Mouse (Mus musculus) megakaryocyte progenitor cell, adult 5-6 weeks (primary cell): ENCODE measurements around the gene B3gat3. TPM values are rescaled to one million over a fixed set of nuclear protein-coding genes. Genes with fewer than 3 reads are reported as not detected.

ENCODE experiments used
- ATAC-seq: replicated peaks from 2 replicates; pipeline ENCODE4 v1.8.0; 2016; ENCODE audit warnings: mild to moderate bottlenecking, moderate TSS enrichment, inconsistent platforms; ENCODE audit not compliant: poor library complexity
- total RNA-seq, 2 experiments: library from RNA; stranded (forward) in 1 of 2; stranded (reverse) in 1 of 2; fragments of 157-497, 149-512 nt in 1 of 2; fragments of 200-1000 nt in 1 of 2; gene quantifications; 2 replicates each; pipeline versions ENCODE4 v1.2.3 to v1.2.4; 2015 to 2017

Gene B3gat3
- total RNA-seq, 2 experiments from 2014 or later: 12.7 to 21.6 TPM

DNA sequence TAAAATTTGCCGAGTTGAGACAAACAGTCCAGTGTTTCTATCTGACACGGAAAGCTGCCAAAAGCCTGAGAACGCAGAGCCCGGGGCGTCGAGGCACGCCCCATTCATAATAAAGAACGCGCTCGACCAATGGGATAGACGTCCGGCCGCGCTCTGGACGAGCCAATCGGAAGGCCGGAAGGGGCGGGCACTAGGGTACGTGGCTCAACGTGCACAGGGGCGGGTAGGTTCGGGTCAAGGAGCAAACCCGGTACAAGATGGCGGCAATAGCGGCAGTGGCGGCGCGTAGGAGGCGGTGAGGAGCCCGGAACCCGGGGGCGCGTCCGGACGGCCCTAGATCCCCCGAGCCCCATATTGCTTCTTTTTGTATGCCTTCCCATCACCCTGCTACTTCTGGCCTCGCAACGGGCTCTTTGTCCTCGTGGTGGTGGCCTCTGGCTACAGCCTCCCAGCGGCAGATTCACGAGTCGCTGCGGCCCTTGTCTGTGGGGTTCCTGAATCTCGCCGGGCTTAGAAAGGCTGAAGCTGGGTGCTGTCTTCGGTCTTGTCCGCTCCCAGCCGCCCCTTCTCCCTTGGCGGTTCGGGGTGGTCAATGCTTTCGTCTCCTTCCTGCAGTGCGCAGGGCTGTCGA is 22.2 kb upstream of the B3gat3 start, which contains the start of gene Ganab:
Gene Ganab (plus strand): TSS at position 207 of the 631 bp plus-strand sequence.
- peak; percentile 96 for ATAC-seq

DNA sequence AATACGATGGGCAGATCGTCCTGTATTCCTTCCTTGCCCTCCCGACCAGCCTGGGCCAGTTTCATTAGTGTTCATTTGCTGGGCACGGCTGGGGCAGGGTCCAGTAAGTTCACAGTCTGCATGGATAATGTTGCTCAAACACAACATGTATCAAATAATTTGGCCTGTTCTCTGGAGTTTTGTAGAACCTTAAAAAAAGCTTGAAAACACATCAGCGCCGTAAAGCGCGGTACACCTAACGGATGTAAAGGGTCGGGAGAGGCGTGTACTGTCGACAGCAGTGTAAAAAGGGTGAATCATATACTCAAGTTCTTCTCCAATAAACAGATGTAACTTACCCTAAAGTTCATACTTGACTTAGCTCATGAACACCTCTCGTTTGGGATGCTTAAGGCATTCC is 21.6 kb upstream of the B3gat3 start:
- ATAC-seq: peak; percentile 22; the same call in 1 of the 2 replicates

DNA sequence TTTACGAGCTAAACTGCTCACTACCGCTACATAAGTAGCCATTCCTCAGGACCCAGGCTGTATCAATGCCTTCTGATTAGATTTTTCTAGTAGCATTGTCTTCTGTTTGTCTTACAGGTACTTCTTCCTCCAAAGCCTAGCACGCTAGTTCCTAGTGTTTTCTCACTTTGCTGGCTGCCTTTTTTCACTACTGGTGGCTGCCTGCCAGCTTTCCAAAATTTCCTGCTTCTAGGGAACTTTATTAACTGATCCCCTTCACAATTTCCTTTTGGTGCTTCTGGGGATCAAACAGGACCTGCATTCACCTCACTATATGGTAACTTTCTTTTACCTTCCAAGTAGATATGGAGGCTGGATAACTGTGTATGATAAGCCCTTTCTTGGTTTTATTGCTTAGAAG is 21.1 kb upstream of the B3gat3 start:
- ATAC-seq: no peak

DNA sequence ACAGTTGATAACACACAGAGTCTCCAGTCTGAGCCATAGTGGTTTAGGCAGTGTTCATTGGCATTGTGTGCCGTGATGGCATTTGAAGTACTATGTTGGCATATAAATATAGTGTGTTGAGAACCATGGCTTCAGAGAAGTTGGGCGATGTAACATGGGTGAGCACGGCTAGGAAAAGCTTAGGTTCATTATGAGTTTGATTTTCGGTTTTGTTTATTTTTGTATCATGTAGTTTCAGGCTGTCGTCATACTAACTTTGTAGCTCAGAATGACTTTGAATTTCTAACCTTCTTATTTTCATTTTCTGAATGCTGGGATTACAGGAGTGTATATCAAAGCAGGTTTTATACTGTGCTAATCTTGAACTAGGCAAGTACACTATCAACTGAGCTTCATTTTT is 16.8 kb upstream of the B3gat3 start:
- no peak for ATAC-seq

DNA sequence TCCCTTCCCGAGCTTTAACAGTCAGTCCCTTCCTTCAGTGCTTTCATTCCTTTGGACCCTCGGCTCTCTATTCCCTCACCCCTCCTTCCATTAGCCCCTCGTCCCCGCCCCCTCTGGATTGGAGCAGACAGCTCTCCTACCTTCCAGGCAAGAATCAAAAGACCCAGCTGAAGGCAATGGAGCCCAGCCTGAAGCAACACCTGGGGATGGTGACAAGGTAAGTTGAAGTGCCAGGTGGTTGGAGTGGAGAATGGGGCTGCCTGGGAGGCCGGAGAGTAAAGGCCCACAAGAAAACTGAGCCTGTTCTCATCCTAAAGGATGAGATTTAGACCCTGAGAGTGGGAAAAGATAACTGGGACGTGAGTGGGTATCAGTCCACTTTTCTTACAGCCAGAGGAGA is 11.6 kb upstream of the B3gat3 start:
- no peak for ATAC-seq

DNA sequence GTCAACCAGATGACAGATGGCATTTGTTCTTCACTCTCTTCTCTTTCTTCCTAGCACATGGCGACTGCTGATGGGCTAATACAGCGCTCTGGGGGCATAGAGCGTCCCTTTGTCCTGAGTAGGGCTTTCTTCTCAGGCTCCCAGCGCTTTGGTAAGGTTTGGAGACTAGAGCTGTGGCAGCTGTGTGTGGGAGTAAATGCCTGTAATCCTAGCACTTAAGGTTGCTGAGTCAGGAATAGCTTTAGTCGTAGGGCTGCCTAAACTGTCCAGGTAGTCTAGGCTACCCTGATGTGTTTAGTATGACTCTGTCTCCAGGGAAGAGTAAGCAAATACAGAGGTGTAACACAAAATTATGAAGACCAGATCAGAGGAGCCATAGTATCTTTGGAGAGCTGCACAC is 8.4 kb upstream of the B3gat3 start:
- ATAC-seq: no peak

DNA sequence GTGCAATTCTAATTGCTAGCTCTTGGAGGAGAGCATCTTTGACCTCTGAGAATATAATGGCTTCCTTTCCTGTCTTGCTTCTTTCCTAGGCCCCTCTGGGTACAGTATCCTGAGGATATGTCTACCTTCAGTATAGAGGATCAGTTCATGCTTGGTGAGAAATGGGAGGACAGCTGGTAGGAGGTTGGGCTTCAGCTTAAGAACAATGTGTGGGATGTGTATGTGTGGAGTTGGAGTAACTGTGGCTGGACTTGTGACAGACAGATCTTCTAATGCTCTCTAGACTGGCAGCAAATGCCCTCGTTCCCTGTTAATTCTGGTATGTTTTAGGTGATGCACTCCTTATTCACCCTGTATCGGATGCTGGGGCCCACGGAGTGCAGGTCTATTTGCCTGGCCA is 6.0 kb upstream of the B3gat3 start:
- no peak for ATAC-seq

DNA sequence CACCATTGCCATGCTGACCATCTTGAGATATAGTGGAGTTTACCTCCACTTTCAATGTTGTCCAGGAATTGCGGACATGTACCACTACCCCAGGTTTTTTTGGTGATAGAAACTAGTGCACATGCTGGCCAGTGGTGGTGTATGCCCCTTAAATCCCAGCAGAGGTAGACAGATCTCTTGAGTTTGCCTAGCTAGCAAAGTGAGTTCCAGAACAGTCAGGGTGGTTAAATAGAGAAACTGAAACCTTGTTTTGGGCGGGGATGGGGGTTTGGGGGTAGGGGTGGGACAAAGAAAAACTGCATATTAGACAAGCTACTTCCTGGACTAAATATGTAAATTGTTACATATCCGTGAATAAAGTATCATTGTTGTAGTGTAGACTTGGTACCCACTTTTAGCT is 1.2 kb upstream of the B3gat3 start:
- no peak for ATAC-seq

DNA sequence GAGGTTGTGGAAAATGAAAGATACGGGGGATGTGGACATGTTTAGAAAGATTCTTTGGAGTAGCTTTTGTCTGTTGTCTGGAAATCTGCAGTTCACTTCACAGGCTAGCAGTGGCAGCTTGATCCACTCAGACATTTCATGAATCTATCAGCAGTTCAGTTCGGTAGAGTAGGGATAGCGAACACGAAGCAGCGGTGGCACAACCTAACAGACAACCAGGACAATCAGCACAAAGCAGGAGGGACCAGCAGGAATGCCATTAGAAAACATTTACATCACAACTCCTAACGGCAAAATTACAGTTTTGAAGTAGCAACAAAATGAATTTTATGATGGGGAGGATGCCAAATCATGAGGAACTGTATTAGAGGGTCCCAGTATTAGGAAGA is 496 bp upstream of the B3gat3 start:
- ATAC-seq: no peak

DNA sequence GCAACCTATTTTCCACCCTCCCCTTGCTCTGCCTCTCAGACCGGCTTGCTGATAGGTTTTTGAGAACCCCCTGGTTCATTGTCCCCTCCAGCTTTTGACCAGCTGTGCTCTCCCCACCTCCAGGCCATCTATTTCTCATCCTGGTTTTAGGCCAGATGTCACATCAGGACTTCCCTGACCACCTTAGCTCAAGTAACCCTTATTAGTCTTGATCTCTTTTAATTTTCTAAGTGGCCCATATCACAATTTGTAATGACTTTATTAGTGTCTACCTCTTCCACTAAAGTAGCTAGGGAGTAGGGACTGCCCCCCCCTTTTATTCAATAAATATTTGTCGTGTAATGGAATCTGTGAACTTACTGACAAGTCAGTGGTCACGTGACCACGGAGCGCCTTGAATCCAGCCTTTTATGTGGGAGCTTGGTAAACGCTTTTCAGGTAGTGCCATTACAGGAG is 690 bp downstream of the B3gat3 start:
- ATAC-seq: peak; percentile 10; the same call in 1 of the 2 replicates

DNA sequence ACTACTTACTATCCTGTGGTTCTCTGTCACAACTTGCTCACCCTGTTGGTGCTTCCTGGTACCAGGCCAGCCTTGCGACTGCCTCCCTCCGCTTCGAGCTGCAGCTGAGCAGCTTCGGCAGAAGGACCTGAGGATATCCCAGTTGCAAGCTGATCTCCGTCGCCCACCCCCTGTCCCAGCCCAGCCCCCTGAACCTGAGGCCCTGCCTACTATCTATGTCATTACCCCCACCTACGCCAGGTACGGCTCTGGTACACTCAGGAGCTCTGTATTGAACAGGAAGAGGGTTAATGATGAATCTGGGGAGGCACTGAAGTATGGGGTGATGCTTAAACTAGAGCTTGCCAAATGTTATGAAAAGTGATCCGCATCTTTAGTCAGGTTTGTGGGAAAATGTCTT is 1.6 kb downstream of the B3gat3 start:
- ATAC-seq: no peak

DNA sequence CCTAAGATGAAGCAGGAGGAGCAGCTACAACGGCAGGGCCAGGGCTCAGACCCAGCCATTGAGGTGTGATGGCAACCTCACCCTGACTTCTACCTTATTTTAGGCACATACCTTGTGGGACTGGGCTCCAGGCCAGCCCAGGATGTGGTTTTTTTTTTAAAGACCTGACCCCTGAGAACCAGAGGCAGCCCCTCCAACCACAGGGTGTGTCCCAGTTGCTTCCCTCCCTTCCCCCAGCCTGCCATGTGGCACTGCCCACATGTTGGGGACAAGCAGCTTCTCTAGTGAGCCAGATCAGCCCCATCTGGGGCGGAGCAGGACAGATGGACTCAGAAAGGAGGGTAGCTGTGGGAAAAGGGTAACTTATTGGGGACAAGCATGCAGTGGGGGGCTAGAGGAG is 6.6 kb downstream of the B3gat3 start:
- ATAC-seq: no peak

DNA sequence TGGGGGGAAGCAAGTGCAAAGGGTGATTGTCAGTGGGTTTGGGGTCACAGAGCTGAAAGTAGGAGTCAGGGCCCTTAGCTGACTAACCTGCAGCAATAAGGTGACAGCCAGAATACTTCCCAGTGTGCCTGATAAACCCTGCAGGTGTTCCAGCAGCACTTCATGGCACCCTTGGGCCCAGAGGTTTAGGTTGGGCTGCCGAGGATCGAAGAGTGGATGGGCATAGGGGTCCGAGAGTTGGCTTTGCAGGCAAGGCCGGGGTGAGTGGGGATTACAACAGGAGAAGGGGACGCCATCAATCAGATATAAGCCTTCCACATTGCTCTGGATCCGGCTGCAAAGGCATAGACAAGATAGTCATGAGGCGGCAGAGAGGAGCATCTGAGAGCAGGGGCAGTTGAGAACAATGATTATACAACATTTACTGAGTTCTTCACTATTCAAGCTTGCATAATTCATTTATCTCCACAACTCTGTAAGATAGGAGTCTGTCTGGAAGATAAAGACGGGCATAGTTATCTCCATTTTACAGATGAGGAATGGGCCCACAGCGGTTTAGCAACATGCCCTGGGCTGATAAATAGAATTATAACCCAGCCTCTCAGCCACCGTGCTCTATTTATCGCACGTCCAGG is 7.8 kb downstream of the B3gat3 start:
- peak; percentile 47 for ATAC-seq

DNA sequence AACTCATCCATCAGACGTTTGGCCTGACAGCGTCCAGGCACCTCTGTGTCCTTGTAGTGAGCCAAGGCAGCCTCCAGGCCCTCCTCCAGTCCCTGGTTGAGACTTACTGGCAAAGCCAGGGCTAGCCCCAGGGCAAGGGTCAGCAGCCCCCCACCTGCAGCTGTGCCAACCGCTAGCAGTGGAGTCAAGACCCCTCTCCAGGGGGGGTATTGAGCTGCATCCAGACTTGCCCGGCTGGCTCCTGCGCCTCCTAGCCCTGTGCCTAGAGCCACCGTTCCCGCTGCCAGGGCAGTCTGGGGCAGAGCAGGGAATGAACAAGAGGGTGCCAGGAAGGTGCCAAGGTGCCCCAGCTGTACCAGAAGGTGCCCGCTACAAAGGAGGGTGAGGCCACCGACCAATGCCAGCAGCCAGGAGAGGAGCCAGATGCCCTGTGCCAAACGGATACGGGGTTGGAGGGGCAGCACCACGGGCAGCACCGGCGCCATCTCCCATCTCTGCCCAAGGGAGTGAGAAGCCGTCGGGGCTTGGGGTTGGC is 8.6 kb downstream of the B3gat3 start:
- peak; percentile 37 for ATAC-seq

DNA sequence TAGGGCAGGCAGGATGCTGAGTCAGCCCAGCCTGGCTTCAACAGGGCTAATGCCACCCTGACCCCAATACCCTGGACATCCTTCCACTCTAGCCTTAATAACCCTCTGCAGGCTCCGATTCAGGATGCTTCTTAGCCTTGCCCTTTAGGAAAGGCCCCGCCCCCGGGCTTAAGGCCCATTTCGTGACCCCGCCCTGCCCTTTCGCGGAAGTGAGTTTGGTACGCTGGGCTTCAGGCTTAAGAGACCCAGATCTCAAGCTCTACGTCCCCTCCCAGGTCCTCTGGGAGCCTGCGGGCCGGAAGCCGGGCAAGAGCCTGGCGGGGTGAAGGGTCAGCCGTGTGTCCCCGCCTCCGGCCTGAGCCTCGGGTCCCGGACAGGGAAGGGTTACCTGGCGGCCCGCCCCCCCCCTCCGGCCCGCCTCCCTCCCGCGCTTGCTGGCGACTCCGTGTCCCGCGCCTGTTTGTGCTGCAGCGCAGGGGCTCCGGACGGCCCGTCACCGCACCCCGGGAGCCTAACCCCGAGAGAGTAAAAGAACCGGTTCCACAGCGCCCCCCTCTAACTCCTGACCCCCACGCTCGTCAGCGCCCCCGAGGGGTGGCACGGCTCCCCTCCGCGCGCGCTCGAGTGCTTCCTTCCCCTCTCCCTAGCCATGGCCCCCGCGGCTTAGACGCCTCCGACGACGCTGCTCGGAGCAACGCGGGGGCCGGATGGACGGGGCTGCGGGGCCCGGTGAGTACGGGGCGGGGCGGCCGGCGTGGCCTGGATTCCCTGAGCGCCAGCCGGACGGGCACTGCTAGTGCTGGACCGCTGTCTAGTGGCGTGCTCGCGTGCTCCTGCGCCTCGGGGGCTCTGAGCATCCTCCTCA is 9.3 kb downstream of the B3gat3 start, which contains the start of the genes Rom1 and Eml3:
Gene Rom1 (minus strand): TSS at position 133 of the 865 bp plus-strand sequence.
Gene Eml3 (plus strand): TSS at position 329 of the 865 bp plus-strand sequence.
- ATAC-seq: peak; percentile 68

DNA sequence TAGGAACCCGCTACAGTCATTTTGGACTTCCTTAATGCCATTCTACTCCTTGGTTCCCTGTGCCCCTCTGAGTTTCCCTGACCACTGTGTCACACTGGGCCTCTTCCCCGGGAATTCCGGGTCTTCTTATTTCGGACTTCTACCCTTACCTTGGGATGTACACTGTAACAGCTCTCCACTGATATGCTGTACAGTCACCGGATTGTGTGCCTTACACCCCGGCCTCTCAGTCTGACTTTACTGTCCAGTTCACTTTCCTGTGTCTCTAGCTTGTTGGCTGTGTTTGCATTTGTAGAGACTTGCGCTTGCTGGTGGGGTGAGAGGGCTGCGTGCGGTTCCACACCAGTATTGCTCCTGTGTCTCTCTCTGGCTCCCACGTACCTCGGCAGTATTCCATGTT is 9.9 kb downstream of the B3gat3 start:
- no peak for ATAC-seq

DNA sequence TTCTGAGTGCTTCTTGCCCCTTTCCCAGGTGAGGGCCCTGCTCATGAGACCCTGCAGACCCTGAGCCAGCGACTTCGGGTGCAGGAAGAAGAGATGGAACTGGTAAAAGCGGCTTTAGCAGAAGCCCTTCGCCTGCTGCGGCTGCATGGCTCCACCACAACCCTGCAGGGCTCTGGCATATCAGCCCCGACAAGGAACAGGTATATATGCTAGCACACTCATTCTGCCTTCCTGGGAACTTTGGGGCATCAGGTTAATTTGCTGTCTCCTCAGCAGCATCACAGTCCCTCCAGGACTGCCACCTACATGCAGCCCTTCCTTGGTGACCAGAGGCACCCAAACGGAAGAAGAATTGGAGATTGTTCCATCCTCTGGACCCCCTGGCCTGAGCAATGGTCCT is 10.6 kb downstream of the B3gat3 start:
- no peak for ATAC-seq

DNA sequence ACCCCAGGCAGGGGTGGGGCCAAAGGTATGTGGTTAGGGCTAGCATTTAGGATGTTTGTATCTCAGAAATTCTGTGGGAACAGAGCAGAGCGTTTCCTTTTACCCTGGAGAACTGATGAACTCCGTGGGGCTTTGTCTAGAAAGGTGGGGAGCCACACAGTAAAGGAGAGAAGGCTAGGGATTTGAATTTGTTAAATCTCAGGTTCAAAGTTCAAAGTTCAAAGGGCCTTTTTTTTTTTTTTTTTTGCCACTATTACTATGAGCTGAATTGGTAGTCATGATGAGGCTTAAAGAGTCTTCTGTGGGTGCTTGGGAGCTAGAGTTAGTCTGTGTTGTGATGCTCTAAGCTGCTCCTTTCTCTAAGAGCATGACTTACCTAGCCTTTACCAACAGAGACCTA is 16.6 kb downstream of the B3gat3 start:
- no peak for ATAC-seq

DNA sequence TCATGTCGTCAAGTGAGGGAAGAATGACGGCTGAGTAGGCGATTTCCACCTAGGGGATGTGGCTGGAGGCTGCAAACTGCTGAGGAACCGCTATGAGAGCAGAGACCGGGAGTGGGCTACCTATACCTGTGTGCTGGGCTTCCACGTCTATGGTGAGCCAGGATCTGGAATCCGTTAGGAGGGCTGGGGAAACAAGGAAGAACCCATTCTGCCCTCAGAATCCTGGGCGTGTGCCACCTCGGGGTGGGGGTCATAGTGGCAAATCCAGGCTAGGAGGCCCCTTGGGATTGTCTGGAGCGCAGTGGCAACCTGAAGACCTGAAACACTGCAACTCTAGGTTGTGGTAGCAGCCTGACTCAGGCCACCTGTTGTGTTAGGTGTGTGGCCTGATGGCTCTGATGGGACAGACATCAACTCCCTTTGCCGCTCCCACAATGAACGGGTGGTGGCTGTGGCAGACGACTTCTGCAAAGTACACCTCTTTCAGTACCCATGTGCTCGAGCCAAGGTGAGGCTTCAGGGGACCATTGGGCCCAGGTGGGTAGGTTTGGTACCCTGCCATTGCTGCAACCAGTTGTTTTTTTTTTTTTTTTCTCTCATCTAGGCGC is 20.5 kb downstream of the B3gat3 start:
- ATAC-seq: no peak

DNA sequence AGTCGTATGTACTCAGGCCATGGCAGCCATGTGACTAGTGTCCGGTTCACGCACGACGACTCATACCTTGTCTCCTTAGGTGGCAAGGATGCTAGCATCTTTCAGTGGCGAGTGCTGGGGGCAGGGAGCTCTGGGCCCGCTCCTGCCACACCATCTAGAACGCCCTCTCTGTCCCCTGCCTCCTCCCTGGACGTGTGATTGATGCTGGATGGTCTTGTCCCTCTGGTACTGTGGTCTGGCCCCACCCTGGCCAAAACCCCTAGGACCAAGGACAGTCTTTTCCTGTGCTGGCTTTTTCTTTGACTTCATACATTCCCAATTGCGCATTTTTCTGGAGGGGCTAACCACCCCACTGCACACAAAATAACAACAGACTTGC is 21.0 kb downstream of the B3gat3 start:
- ATAC-seq: no peak
